Mouse (Mus musculus) small intestine, adult 2 months (tissue): Measurements from ENCODE around the gene Cpeb3. TPM values are rescaled to one million over a fixed set of nuclear protein-coding genes. Genes with fewer than 3 reads are reported as not detected.

ENCODE experiments used
- H3K27ac ChIP-seq: fragments of 200-500 bp; 2 replicates; pipeline ENCODE4 v1.5.1; 2012; ENCODE audit warnings: low read depth, low read length, control low read depth, inconsistent platforms; ENCODE audit not compliant: insufficient read depth
- H3K27me3 ChIP-seq: fragments of 200-500 bp; 2 replicates; pipeline ENCODE4 v1.6.1; 2012; ENCODE audit warnings: mild to moderate bottlenecking, moderate library complexity, low read length, inconsistent platforms; ENCODE audit not compliant: control insufficient read depth, insufficient read depth
- H3K36me3 ChIP-seq: fragments of 200-500 bp; 2 replicates; pipeline ENCODE4 v1.6.1; 2012; ENCODE audit warnings: mild to moderate bottlenecking, low read length, control low read depth, inconsistent platforms; ENCODE audit not compliant: control insufficient read depth, insufficient read depth
- H3K4me1 ChIP-seq: fragments of 200-500 bp; 2 replicates; pipeline ENCODE4 v1.6.1; 2012; ENCODE audit warnings: low read length, inconsistent platforms, mixed read lengths; ENCODE audit not compliant: control insufficient read depth, insufficient read depth, insufficient read length
- H3K4me3 ChIP-seq: fragments of 200-500 bp; 2 replicates; pipeline ENCODE4 v1.5.1; 2012; ENCODE audit warnings: low read depth, mild to moderate bottlenecking, control low read depth, inconsistent platforms, low read length, moderate library complexity
- CTCF ChIP-seq: fragments of 200-500 bp; IDR thresholded peaks from 2 replicates; pipeline ENCODE4 v1.5.1; 2012; ENCODE audit warnings: low read depth, mild to moderate bottlenecking, control low read depth, inconsistent platforms, low read length, moderate library complexity, mixed read lengths; ENCODE audit not compliant: insufficient replicate concordance, insufficient read length; ENCODE audit errors: extremely low read depth
- POLR2A ChIP-seq: fragments of 200-500 bp; IDR thresholded peaks from 2 replicates; pipeline ENCODE4 v1.6.1; 2012; ENCODE audit warnings: low read depth, mild to moderate bottlenecking, control low read depth, inconsistent platforms, low read length, moderate library complexity
- WGBS: fragments of 180-500 bp; shearing (Covaris S2); methylation state at CpG from one replicate; pipeline ENCODE4 v1.1.7; 2018; 5-methylcytosine and 5-hydroxymethylcytosine counted together
- polyA plus RNA-seq: library from polyadenylated mRNA; depleted of rRNA; stranded (reverse); fragments of >200 nt; gene quantifications from 2 replicates; pipeline ENCODE4 v1.2.3, GENCODE M21; 2012

The Cpeb3 gene
- polyA plus RNA-seq, 1 experiment: 9.1 TPM

- WGBS: 76% methylated on average over 7 of the region's 7 CpGs
- no peak for TF ChIP-seq CTCF
- H3K27ac ChIP-seq: no peak overlapping the region
These were observed 132.7 kb downstream of the Cpeb3 start for GRCm38 (mm10) chr19:37075690-37076089.

GRCm38 (mm10) chr19:37074726-37075125 lies 133.7 kb downstream of the Cpeb3 start:
- no peaks in the 10 kb centered on the region for H3K36me3 ChIP-seq
- H3K4me3 ChIP-seq: no peak overlapping the region
- no peak overlapping the region for H3K27ac ChIP-seq
- WGBS: 75% methylated on average over 5 of the region's 5 CpGs
- no peaks in the 10 kb centered on the region; the same call in 1 of the 2 replicates for H3K4me1 ChIP-seq
- no peak for TF ChIP-seq CTCF
- no peaks in the 10 kb centered on the region for H3K27me3 ChIP-seq

More at GRCm38 (mm10) chr19:37075690-37076089, 132.7 kb downstream of the Cpeb3 start:
- Histone ChIP-seq H3K36me3 (no peaks in the 10 kb centered on the region), H3K4me1 (no peaks in the 10 kb centered on the region; the same call in 1 of the 2 replicates), H3K4me3 (no peak overlapping the region), H3K27me3 (no peaks in the 10 kb centered on the region)

- no peaks in the 10 kb centered on the region for H3K27me3 ChIP-seq
- no peak overlapping the region for H3K27ac ChIP-seq
- H3K4me1 ChIP-seq: no peaks in the 10 kb centered on the region; the same call in 1 of the 2 replicates
- no peak overlapping the region for H3K4me3 ChIP-seq
- H3K36me3 ChIP-seq: no peaks in the 10 kb centered on the region
- TF ChIP-seq POLR2A: no peak
- no peak for TF ChIP-seq CTCF
- WGBS: 93% methylated on average over 3 of the region's 3 CpGs
These were observed 134.1 kb downstream of the Cpeb3 start for GRCm38 (mm10) chr19:37074276-37074675.

GRCm38 (mm10) chr19:37072871-37073629 lies 135.4 kb downstream of the Cpeb3 start:
- H3K27me3 ChIP-seq: no peaks in the 10 kb centered on the region
- TF ChIP-seq POLR2A: no peak
- no peak for TF ChIP-seq CTCF
- no peaks in the 10 kb centered on the region for H3K36me3 ChIP-seq
- H3K4me3 ChIP-seq: no peak overlapping the region
- H3K27ac ChIP-seq: no peak overlapping the region
- 53% methylated on average over 5 of the region's 5 CpGs for WGBS
- H3K4me1 ChIP-seq: no peaks in the 10 kb centered on the region; the same call in 1 of the 2 replicates

- no peaks in the 10 kb centered on the region for H3K4me1 ChIP-seq
- no peak overlapping the region for H3K4me3 ChIP-seq
- TF ChIP-seq POLR2A (no peak), CTCF (no peak)
- 91% methylated on average over 4 of the region's 4 CpGs for WGBS
- no peaks in the 10 kb centered on the region for H3K36me3 ChIP-seq
- H3K27ac ChIP-seq: no peak overlapping the region
- no peaks in the 10 kb centered on the region for H3K27me3 ChIP-seq
These were observed 139.2 kb downstream of the Cpeb3 start for GRCm38 (mm10) chr19:37069243-37069642.

- Histone ChIP-seq H3K4me3 (no peak overlapping the region), H3K27me3 (no peaks in the 10 kb centered on the region), H3K4me1 (no peaks in the 10 kb centered on the region), H3K36me3 (no peaks in the 10 kb centered on the region), H3K27ac (no peak overlapping the region)
- no peak for TF ChIP-seq CTCF
- TF ChIP-seq POLR2A: no peak
- 65% methylated on average over 4 of the region's 4 CpGs for WGBS
These were observed 148.3 kb downstream of the Cpeb3 start for GRCm38 (mm10) chr19:37060078-37060477.

GRCm38 (mm10) chr19:37059623-37060022 lies 148.8 kb downstream of the Cpeb3 start:
- H3K4me3 ChIP-seq: no peak overlapping the region
- no peak overlapping the region for H3K27ac ChIP-seq
- no peaks in the 10 kb centered on the region for H3K27me3 ChIP-seq
- TF ChIP-seq POLR2A (no peak), CTCF (no peak)
- WGBS: 24% methylated on average over 2 of the region's 2 CpGs
- H3K4me1 ChIP-seq: no peaks in the 10 kb centered on the region
- no peaks in the 10 kb centered on the region for H3K36me3 ChIP-seq
